Mouse (Mus musculus) forebrain, embryonic 14.5 days (tissue): ENCODE results near the gene Tsc2. TPM values are rescaled to one million over a fixed set of nuclear protein-coding genes. Genes with fewer than 3 reads are reported as not detected.

Experiments used
- ATAC-seq: fragments of 200-750 bp; cut with Nextera tagmentation; 2 replicates; pipeline ENCODE4 v1.8.0; 2017; ENCODE audit warnings: mild to moderate bottlenecking, moderate library complexity
- DNase-seq: peaks from one replicate; pipeline ENCODE4 v3.0.0-alpha.2; 2015; ENCODE audit warnings: low spot score
- H3K27ac ChIP-seq: fragments of 300-500 bp; sonication (generic); 2 replicates; pipeline ENCODE4 v1.5.1; 2014; ENCODE audit warnings: low read depth, mild to moderate bottlenecking, control low read depth, low read length, moderate library complexity
- H3K27me3 ChIP-seq: fragments of 300-500 bp; sonication (generic); replicated peaks from 2 replicates; pipeline ENCODE4 v1.6.1; 2014; ENCODE audit warnings: low read length, control low read depth, mixed read lengths; ENCODE audit not compliant: control insufficient read depth, insufficient read depth
- H3K36me3 ChIP-seq: fragments of 300-500 bp; sonication (generic); 2 replicates; pipeline ENCODE4 v1.6.1; 2014; ENCODE audit warnings: low read length, control low read depth; ENCODE audit not compliant: control insufficient read depth, insufficient read depth
- H3K4me1 ChIP-seq: fragments of 300-500 bp; sonication (generic); 2 replicates; pipeline ENCODE4 v1.6.1; 2014; ENCODE audit warnings: antibody characterized with exemption, low read length, control low read depth; ENCODE audit not compliant: control insufficient read depth, insufficient read depth
- H3K4me2 ChIP-seq: fragments of 300-500 bp; sonication (generic); 2 replicates; pipeline ENCODE4 v1.6.1; 2014; ENCODE audit warnings: mild to moderate bottlenecking, control low read depth, low read length
- H3K4me3 ChIP-seq: fragments of 300-500 bp; sonication (generic); 2 replicates; pipeline ENCODE4 v1.5.1; 2014; ENCODE audit warnings: low read depth, low read length, control low read depth
- H3K9ac ChIP-seq: fragments of 300-500 bp; sonication (generic); 2 replicates; pipeline ENCODE4 v1.6.1; 2014; ENCODE audit warnings: mild to moderate bottlenecking, low read length, control low read depth, moderate library complexity
- H3K9me3 ChIP-seq: fragments of 300-500 bp; sonication (generic); replicated peaks from 2 replicates; pipeline ENCODE4 v1.6.1; 2016; ENCODE audit warnings: low read length, control low read depth, mixed read lengths; ENCODE audit not compliant: control insufficient read depth
- WGBS: fragments of 180-500 bp; shearing (Covaris S2); extraction: QIAGEN DNeasy Blood & Tissue Kit; methylation state at CpG from one replicate; pipeline ENCODE4 v1.1.7; 2014; 5-methylcytosine and 5-hydroxymethylcytosine counted together
- polyA plus RNA-seq: library from polyadenylated mRNA; unstranded; fragments of >200 nt; fragmentation: Nextera tagmentation; extraction: Ambion mirVana; gene quantifications from 2 replicates; pipeline ENCODE4 v1.2.1, GENCODE M21; 2014

The Tsc2 gene
- polyA plus RNA-seq, 1 experiment from 2014 or later, result 59.8 TPM

DNA sequence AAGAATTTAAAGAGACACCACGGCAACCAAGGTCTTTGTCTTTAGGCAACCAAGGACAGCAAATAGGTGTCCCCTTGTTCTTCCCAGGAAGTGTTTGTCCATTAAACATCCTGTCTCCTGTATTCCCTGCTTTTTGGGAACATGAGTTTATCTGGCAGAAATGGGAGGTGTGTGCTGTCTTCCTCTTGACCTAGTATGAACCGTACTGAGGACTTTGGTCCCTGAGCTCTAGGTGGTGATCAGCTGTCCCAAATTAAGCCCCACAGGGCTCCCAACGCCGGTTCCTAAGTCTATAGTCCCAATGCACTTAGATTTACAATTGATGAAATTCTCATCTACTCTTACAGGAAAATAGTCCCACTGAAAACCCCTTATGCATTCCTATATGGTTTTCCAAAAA is 18.3 kb upstream of the Tsc2 start:
- WGBS, result 80% methylated on average over 4 of the region's 4 CpGs

DNA sequence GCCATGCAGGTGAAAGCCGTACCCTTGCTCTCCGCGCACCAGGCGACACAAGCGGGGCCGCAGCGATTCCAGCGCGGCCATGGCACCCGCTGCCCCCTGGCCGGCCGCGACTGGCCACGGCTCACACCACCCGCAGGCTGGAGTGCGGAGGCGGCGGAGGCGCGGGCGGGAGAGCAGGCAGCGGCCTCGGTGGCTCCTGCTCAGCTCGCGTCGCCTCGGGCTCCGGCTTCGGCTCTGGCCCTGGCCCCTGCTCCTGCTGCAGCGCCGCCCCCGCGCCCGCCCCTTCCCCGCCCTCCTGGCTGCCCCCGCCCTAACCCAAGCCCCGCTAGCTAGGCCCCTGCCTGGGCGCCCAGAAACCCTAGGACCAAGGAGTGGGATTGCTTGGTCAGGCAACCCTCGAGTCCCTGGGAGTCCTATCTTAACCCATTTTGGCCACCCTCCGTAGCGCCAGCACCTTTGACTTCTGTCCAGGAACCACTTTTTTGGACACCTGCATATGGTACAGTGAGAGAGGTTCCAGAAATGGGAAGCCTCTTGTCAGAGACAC is 17.7 kb upstream of the Tsc2 start, which contains the start of gene Slc9a3r2:
TSS of gene Slc9a3r2 (minus strand) at position 258 of the 547 bp plus-strand sequence.
- WGBS, result 2% methylated on average over 30 of the region's 41 CpGs
- peak within 1 kb of the TSS; percentile 99 for H3K4me2 ChIP-seq
- peak; percentile 65 for ATAC-seq
- H3K4me1 ChIP-seq, result peaks cover 3% of the 10 kb centered on the region
- H3K9me3 ChIP-seq, result no peaks in the 10 kb centered on the region
- DNase-seq, result peak; percentile 42
- no peak within 1 kb of the TSS for H3K27ac ChIP-seq
- no peaks in the 10 kb centered on the region for H3K36me3 ChIP-seq
- peak within 1 kb of the TSS; percentile 82 for H3K9ac ChIP-seq
- H3K4me3 ChIP-seq, result peak within 1 kb of the TSS; percentile 57
- H3K27me3 ChIP-seq, result peaks cover 11% of the 10 kb centered on the region

More for the DNA sequence above, 18.3 kb upstream of the Tsc2 start:
- Histone ChIP-seq H3K9ac (no peak overlapping the region), H3K4me1 (peaks cover 3% of the 10 kb centered on the region), H3K36me3 (no peaks in the 10 kb centered on the region), H3K9me3 (no peaks in the 10 kb centered on the region), H3K4me2 (no peak overlapping the region), H3K27me3 (peaks cover 11% of the 10 kb centered on the region), H3K27ac (no peak overlapping the region), H3K4me3 (no peak overlapping the region)
- no peak for ATAC-seq
- no peak for DNase-seq

DNA sequence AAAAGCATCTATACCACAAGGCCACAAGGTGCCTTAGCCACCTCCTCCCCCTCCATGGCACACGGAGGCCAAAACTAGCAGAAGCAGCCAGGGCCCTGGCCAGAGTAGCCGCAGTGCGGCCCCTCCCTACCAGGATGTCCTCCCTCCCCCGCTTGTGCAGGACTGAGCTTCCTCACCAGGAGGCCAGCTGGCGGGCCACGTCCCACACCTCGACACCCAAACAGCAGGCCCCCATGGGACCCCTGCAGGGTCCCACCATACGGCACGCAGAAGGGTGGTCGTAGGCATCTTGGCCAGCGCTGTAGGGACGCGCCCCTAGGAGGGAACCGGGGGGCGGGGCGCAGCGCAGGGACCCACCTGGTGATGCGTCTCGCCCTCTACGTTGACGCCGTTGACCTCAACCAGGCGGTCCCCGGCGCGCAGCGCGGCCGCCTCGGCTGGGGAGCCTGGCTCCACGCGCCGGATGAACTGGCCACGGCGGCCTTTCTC is 17.2 kb upstream of the Tsc2 start:
- under 1% methylated on average over 34 of the region's 35 CpGs for WGBS
- H3K9me3 ChIP-seq, result no peaks in the 10 kb centered on the region
- peaks cover 11% of the 10 kb centered on the region for H3K27me3 ChIP-seq
- H3K4me1 ChIP-seq, result peaks cover 3% of the 10 kb centered on the region
- H3K27ac ChIP-seq, result no peak overlapping the region
- DNase-seq (peak; percentile 17), ATAC-seq (peak; percentile 32)
- peak overlapping the region; percentile 57 for H3K4me3 ChIP-seq
- H3K9ac ChIP-seq, result peak overlapping the region; percentile 82
- no peaks in the 10 kb centered on the region for H3K36me3 ChIP-seq
- peak overlapping the region; percentile 99 for H3K4me2 ChIP-seq

DNA sequence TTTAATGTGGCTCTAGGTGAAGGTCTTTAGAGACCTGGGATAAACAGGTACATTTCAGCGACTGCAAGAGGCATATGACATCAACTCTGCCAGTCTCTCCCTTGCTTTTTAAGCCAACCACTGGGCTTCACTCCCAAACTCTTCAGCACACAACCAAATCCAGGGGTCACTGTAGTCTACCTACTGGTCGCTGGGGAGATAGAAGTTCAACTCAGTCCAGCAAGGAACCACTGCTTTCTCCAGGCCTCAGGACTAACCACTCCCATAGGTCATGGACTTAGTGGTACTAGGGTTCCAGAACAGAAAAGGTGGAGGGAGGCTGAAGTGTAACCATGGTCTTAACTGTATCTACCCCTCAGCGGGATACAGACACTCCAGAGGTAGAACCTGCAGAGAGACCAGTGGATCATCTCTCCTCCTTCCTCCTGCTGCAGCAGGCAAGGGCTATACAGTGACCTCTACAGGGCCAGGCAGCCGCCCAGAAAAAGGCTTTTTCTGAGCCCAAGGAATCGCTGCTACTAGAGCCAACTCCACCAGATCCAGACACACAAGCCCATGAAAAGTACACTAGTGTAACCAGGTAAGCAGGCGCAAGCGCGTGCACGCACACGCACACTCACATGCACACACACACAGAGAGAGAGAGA is 16.4 kb upstream of the Tsc2 start:
- Histone ChIP-seq H3K27me3 (peaks cover 11% of the 10 kb centered on the region), H3K9me3 (no peaks in the 10 kb centered on the region), H3K36me3 (no peaks in the 10 kb centered on the region), H3K4me2 (peak overlapping the region; percentile 99), H3K27ac (no peak overlapping the region), H3K9ac (no peak overlapping the region), H3K4me1 (peaks cover 3% of the 10 kb centered on the region), H3K4me3 (no peak overlapping the region)
- ATAC-seq (no peak), DNase-seq (no peak)
- 73% methylated on average over 10 of the region's 10 CpGs for WGBS

DNA sequence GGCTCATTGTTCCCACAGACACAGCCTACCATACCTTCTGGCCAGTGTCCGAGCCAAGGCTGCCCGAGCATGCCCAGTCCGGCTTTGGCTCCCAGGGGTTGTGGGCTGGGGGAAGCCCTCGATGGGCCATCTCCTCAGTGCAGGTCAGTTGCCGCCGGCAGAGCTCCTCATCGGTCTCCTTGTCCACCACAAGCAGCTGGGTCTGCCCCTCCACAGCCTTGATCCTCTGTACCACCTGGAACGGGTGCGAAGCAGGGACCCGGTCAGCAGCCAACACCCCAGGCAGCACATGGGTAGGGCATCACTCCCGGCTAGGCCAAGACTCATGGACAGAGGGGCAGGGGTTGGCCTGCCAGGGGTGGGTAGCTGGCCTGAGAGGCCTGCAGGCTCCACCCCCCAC is 15.1 kb upstream of the Tsc2 start:
- Histone ChIP-seq H3K9me3 (no peaks in the 10 kb centered on the region), H3K9ac (no peak overlapping the region; the same call in 1 of the 2 replicates), H3K27ac (no peak overlapping the region), H3K4me3 (no peak overlapping the region), H3K27me3 (peaks cover 11% of the 10 kb centered on the region), H3K4me1 (peaks cover 3% of the 10 kb centered on the region), H3K36me3 (no peaks in the 10 kb centered on the region), H3K4me2 (no peak overlapping the region)
- DNase-seq, result no peak
- no peak for ATAC-seq
- 82% methylated on average over 11 of the region's 11 CpGs for WGBS

DNA sequence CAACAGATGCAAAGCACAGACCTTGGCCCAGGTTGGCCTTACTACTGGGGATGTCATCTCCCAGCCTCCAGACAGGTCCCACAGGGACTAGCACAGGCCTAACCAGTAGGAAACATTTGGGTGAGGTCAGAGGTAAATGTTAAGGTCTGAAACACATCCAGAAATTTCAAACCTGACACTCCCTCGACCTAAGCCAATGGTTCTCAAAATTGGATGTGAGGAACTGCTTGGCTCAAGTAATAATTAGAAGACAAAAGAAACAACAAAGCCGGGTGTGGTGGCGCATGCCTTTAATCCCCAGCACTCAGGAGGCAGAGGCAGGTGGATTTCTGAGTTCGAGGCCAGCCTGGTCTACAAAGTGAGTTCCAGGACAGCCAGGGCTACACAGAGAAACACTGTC is 14.0 kb upstream of the Tsc2 start:
- no peak for ATAC-seq
- H3K27ac ChIP-seq, result no peak overlapping the region
- H3K36me3 ChIP-seq, result no peaks in the 10 kb centered on the region
- peaks cover 11% of the 10 kb centered on the region for H3K27me3 ChIP-seq
- no peak overlapping the region for H3K4me2 ChIP-seq
- H3K4me1 ChIP-seq, result peaks cover 3% of the 10 kb centered on the region
- H3K9me3 ChIP-seq, result no peaks in the 10 kb centered on the region
- no peak for DNase-seq
- no peak overlapping the region for H3K4me3 ChIP-seq
- 83% methylated on average over 4 of the region's 4 CpGs for WGBS
- no peak overlapping the region for H3K9ac ChIP-seq

DNA sequence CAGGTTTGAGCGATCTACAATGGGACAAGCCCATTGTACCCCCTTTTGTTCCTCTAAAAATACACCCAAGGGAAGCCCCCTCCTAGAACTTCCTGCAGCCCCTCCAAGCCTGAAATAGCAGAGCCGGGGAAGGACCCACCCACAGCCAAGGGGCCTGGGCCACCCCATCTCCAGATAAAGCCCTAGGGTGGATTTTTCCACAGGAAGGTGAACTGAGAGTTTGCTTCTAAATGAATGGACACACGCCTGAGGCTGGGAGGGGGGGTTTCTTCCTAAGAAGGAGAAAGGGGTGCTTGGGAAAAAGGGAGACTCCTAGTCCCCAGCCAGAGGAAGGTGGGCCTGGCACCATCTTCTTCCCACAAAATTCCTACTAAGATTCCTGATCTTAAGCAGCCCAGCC is 13.5 kb upstream of the Tsc2 start:
- H3K4me2 ChIP-seq, result no peak overlapping the region
- no peak overlapping the region for H3K4me3 ChIP-seq
- H3K4me1 ChIP-seq, result peaks cover 3% of the 10 kb centered on the region
- no peaks in the 10 kb centered on the region for H3K9me3 ChIP-seq
- H3K36me3 ChIP-seq, result no peaks in the 10 kb centered on the region
- H3K27me3 ChIP-seq, result peaks cover 7% of the 10 kb centered on the region
- DNase-seq (no peak), ATAC-seq (no peak)
- no peak overlapping the region for H3K9ac ChIP-seq
- WGBS, result 81% methylated on average over 3 of the region's 3 CpGs
- no peak overlapping the region for H3K27ac ChIP-seq

DNA sequence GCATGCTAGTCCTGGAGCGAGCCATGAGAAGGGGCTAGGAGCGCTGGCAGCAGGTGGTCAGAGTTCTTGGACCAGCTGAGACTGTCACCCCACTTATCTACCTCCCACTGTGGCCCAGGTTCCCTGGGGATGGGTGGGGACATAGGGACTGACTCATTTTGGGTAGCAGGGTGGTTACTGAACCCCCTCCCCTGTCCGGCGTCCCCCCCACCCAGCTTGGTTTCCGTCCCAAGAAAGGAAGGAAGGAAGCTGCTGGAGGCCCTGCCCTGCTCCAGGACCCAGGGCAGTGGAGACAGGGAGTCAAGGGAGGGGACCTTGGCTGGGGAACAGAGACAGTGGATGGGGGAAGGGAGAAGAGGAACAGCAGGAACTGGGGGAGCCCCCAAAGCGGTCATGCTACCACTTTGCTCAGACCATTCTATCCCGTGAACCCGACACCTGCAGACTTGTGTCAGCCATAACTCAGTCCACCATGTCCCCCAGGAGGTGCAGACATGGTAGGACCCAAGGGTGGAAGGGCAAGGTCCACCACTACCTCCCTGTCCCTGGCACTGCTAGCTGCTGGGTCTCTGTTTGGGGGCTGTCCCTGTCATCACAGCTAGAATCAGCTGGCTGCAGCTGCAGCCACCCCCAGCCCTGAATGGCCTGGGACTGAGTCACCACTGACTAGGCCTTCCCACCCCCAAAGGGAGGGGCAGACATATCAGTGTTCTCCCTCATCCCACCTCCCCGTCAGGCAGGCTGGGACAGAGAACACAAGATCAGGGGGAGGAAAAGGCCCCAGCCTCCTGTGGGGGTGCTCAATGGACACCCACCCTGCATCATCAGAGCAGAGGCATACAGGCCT is 12.7 kb upstream of the Tsc2 start:
- H3K27ac ChIP-seq, result peak overlapping the region; percentile 14; the same call in 1 of the 2 replicates
- no peak overlapping the region for H3K4me2 ChIP-seq
- H3K36me3 ChIP-seq, result no peaks in the 10 kb centered on the region
- H3K4me1 ChIP-seq, result peaks cover 3% of the 10 kb centered on the region
- H3K27me3 ChIP-seq, result no peaks in the 10 kb centered on the region
- no peak overlapping the region for H3K4me3 ChIP-seq
- no peaks in the 10 kb centered on the region for H3K9me3 ChIP-seq
- DNase-seq (no peak), ATAC-seq (no peak)
- 89% methylated on average over 9 of the region's 9 CpGs for WGBS
- no peak overlapping the region for H3K9ac ChIP-seq
